Mouse (Mus musculus): ENCODE measurements at regions not wholly inside any gene's neighbourhood (a gene's known extent, or its start where the extent isn't known, plus 50 kb on each side); places are given as distances from the start of the nearest gene placed in this dataset.

- H3K27me3 ChIP-seq (ENCODE audit: control insufficient read depth, insufficient read depth, low read length), result no peaks in the 10 kb centered on the region
- H3K9ac ChIP-seq (ENCODE audit: low read length), result no peak overlapping the region
- 0 out of 2 replicates have a peak, but pooled peaks cover 3% of the 10 kb centered on the region for H3K9me3 ChIP-seq (replicated peaks; ENCODE audit: control insufficient read depth, low read length)
- WGBS, result 34% methylated on average over 4 of the region's 4 CpGs
- H3K36me3 ChIP-seq (ENCODE audit: control insufficient read depth, insufficient read depth, low read length), result no peaks in the 10 kb centered on the region
- no peak overlapping the region for H3K4me3 ChIP-seq (replicated peaks; ENCODE audit: low read length)
- H3K4me2 ChIP-seq (ENCODE audit: low read depth, low read length), result no peak overlapping the region
- no peak for ATAC-seq (ENCODE audit: insufficient read depth, low FRiP score)
- no peaks in the 10 kb centered on the region for H3K4me1 ChIP-seq (ENCODE audit: control insufficient read depth, insufficient read depth, low read length)
- H3K27ac ChIP-seq (ENCODE audit: low read length), result no peak overlapping the region
Measured at GRCm38 (mm10) chr5:64447847-64448246, 291.7 kb downstream of the Tbc1d1 start.

GRCm38 (mm10) chr5:64452668-64453334 is 296.7 kb downstream of the Tbc1d1 start:
- 27% methylated on average over 1 of the region's 1 CpGs for WGBS

GRCm38 (mm10) chr5:64459807-64460206 is 303.7 kb downstream of the Tbc1d1 start:
- Histone ChIP-seq H3K4me2 (ENCODE audit: low read depth, low read length) (no peak overlapping the region), H3K27me3 (ENCODE audit: control insufficient read depth, insufficient read depth, low read length) (no peaks in the 10 kb centered on the region), H3K9me3 (replicated peaks; ENCODE audit: control insufficient read depth, low read length) (no peaks in the 10 kb centered on the region), H3K9ac (ENCODE audit: low read length) (no peak overlapping the region), H3K36me3 (ENCODE audit: control insufficient read depth, insufficient read depth, low read length) (no peaks in the 10 kb centered on the region), H3K4me1 (ENCODE audit: control insufficient read depth, insufficient read depth, low read length) (no peaks in the 10 kb centered on the region), H3K27ac (ENCODE audit: low read length) (no peak overlapping the region), H3K4me3 (replicated peaks; ENCODE audit: low read length) (no peak overlapping the region)
- WGBS, result 75% methylated on average over 5 of the region's 5 CpGs
- no peak for ATAC-seq (ENCODE audit: insufficient read depth, low FRiP score)

More at GRCm38 (mm10) chr5:64452668-64453334, 296.7 kb downstream of the Tbc1d1 start:
- H3K4me2 ChIP-seq (ENCODE audit: low read depth, low read length), result no peak overlapping the region
- no peak overlapping the region for H3K27ac ChIP-seq (ENCODE audit: low read length)
- 0 out of 2 replicates have a peak, but pooled peaks have one; percentile 17 for ATAC-seq (ENCODE audit: insufficient read depth, low FRiP score)
- H3K4me1 ChIP-seq (ENCODE audit: control insufficient read depth, insufficient read depth, low read length), result no peaks in the 10 kb centered on the region
- no peak overlapping the region for H3K4me3 ChIP-seq (replicated peaks; ENCODE audit: low read length)
- 0 out of 2 replicates have a peak, but pooled peaks cover 3% of the 10 kb centered on the region for H3K9me3 ChIP-seq (replicated peaks; ENCODE audit: control insufficient read depth, low read length)
- no peaks in the 10 kb centered on the region for H3K36me3 ChIP-seq (ENCODE audit: control insufficient read depth, insufficient read depth, low read length)
- H3K27me3 ChIP-seq (ENCODE audit: control insufficient read depth, insufficient read depth, low read length), result no peaks in the 10 kb centered on the region
- H3K9ac ChIP-seq (ENCODE audit: low read length), result no peak overlapping the region

- no peak for ATAC-seq (ENCODE audit: insufficient read depth, low FRiP score)
- no peaks in the 10 kb centered on the region for H3K9me3 ChIP-seq (replicated peaks; ENCODE audit: control insufficient read depth, low read length)
- 91% methylated on average over 1 of the region's 1 CpGs for WGBS
- no peak overlapping the region for H3K27ac ChIP-seq (ENCODE audit: low read length)
- no peak overlapping the region for H3K9ac ChIP-seq (ENCODE audit: low read length)
- no peak overlapping the region for H3K4me2 ChIP-seq (ENCODE audit: low read depth, low read length)
- H3K4me1 ChIP-seq (ENCODE audit: control insufficient read depth, insufficient read depth, low read length), result no peaks in the 10 kb centered on the region
- no peaks in the 10 kb centered on the region for H3K36me3 ChIP-seq (ENCODE audit: control insufficient read depth, insufficient read depth, low read length)
- no peak overlapping the region for H3K4me3 ChIP-seq (replicated peaks; ENCODE audit: low read length)
- no peaks in the 10 kb centered on the region for H3K27me3 ChIP-seq (ENCODE audit: control insufficient read depth, insufficient read depth, low read length)
Measured at GRCm38 (mm10) chr5:64460891-64461290, 304.8 kb downstream of the Tbc1d1 start.

- 83% methylated on average over 4 of the region's 4 CpGs for WGBS
- no peak for ATAC-seq (ENCODE audit: insufficient read depth, low FRiP score)
- H3K4me1 ChIP-seq (ENCODE audit: control insufficient read depth, insufficient read depth, low read length), result no peaks in the 10 kb centered on the region
Measured at GRCm38 (mm10) chr5:64461592-64461991, 305.5 kb downstream of the Tbc1d1 start.

GRCm38 (mm10) chr5:64462411-64462810 is 306.3 kb downstream of the Tbc1d1 start:
- Histone ChIP-seq H3K4me1 (ENCODE audit: control insufficient read depth, insufficient read depth, low read length) (no peaks in the 10 kb centered on the region), H3K9me3 (replicated peaks; ENCODE audit: control insufficient read depth, low read length) (no peaks in the 10 kb centered on the region), H3K9ac (ENCODE audit: low read length) (no peak overlapping the region), H3K27me3 (ENCODE audit: control insufficient read depth, insufficient read depth, low read length) (no peaks in the 10 kb centered on the region), H3K27ac (ENCODE audit: low read length) (no peak overlapping the region), H3K4me3 (replicated peaks; ENCODE audit: low read length) (no peak overlapping the region), H3K36me3 (ENCODE audit: control insufficient read depth, insufficient read depth, low read length) (no peaks in the 10 kb centered on the region), H3K4me2 (ENCODE audit: low read depth, low read length) (no peak overlapping the region)
- ATAC-seq (ENCODE audit: insufficient read depth, low FRiP score), result no peak
- WGBS, result 63% methylated on average over 3 of the region's 3 CpGs

More at GRCm38 (mm10) chr5:64461592-64461991, 305.5 kb downstream of the Tbc1d1 start:
- Histone ChIP-seq H3K27me3 (ENCODE audit: control insufficient read depth, insufficient read depth, low read length) (no peaks in the 10 kb centered on the region), H3K4me3 (replicated peaks; ENCODE audit: low read length) (no peak overlapping the region), H3K9ac (ENCODE audit: low read length) (no peak overlapping the region), H3K27ac (ENCODE audit: low read length) (no peak overlapping the region), H3K4me2 (ENCODE audit: low read depth, low read length) (no peak overlapping the region), H3K9me3 (replicated peaks; ENCODE audit: control insufficient read depth, low read length) (no peaks in the 10 kb centered on the region), H3K36me3 (ENCODE audit: control insufficient read depth, insufficient read depth, low read length) (no peaks in the 10 kb centered on the region)

GRCm38 (mm10) chr5:64463570-64463969 is 307.5 kb downstream of the Tbc1d1 start:
- no peaks in the 10 kb centered on the region for H3K27me3 ChIP-seq (ENCODE audit: control insufficient read depth, insufficient read depth, low read length)
- H3K4me3 ChIP-seq (replicated peaks; ENCODE audit: low read length), result no peak overlapping the region
- H3K27ac ChIP-seq (ENCODE audit: low read length), result no peak overlapping the region
- no peak for ATAC-seq (ENCODE audit: insufficient read depth, low FRiP score)
- no peaks in the 10 kb centered on the region for H3K9me3 ChIP-seq (replicated peaks; ENCODE audit: control insufficient read depth, low read length)
- H3K9ac ChIP-seq (ENCODE audit: low read length), result no peak overlapping the region
- no peaks in the 10 kb centered on the region for H3K4me1 ChIP-seq (ENCODE audit: control insufficient read depth, insufficient read depth, low read length)
- no peaks in the 10 kb centered on the region for H3K36me3 ChIP-seq (ENCODE audit: control insufficient read depth, insufficient read depth, low read length)
- H3K4me2 ChIP-seq (ENCODE audit: low read depth, low read length), result no peak overlapping the region
- 76% methylated on average over 5 of the region's 5 CpGs for WGBS

- Histone ChIP-seq H3K27ac (ENCODE audit: low read length) (no peak overlapping the region), H3K4me2 (ENCODE audit: low read depth, low read length) (no peak overlapping the region), H3K4me3 (replicated peaks; ENCODE audit: low read length) (no peak overlapping the region), H3K36me3 (ENCODE audit: control insufficient read depth, insufficient read depth, low read length) (no peaks in the 10 kb centered on the region), H3K27me3 (ENCODE audit: control insufficient read depth, insufficient read depth, low read length) (no peaks in the 10 kb centered on the region), H3K9ac (ENCODE audit: low read length) (no peak overlapping the region), H3K9me3 (replicated peaks; ENCODE audit: control insufficient read depth, low read length) (no peaks in the 10 kb centered on the region), H3K4me1 (ENCODE audit: control insufficient read depth, insufficient read depth, low read length) (no peaks in the 10 kb centered on the region)
- ATAC-seq (ENCODE audit: insufficient read depth, low FRiP score), result 0 out of 2 replicates have a peak, but pooled peaks have one; percentile 29
- 79% methylated on average over 3 of the region's 3 CpGs for WGBS
Measured at GRCm38 (mm10) chr5:64466320-64466719, 310.2 kb downstream of the Tbc1d1 start.

- no peaks in the 10 kb centered on the region for H3K36me3 ChIP-seq (ENCODE audit: control insufficient read depth, insufficient read depth, low read length)
- H3K4me2 ChIP-seq (ENCODE audit: low read depth, low read length), result no peak overlapping the region
- H3K4me3 ChIP-seq (replicated peaks; ENCODE audit: low read length), result no peak overlapping the region
- no peak overlapping the region for H3K9ac ChIP-seq (ENCODE audit: low read length)
- whole genome bisulfite sequencing, result 81% methylated on average over 3 of the region's 3 CpGs
- no peaks in the 10 kb centered on the region for H3K4me1 ChIP-seq (ENCODE audit: control insufficient read depth, insufficient read depth, low read length)
- no peaks in the 10 kb centered on the region for H3K27me3 ChIP-seq (ENCODE audit: control insufficient read depth, insufficient read depth, low read length)
- no peaks in the 10 kb centered on the region for H3K9me3 ChIP-seq (replicated peaks; ENCODE audit: control insufficient read depth, low read length)
- ATAC-seq (ENCODE audit: insufficient read depth, low FRiP score), result no peak
- H3K27ac ChIP-seq (ENCODE audit: low read length), result no peak overlapping the region
Measured at GRCm38 (mm10) chr5:64467856-64468255, 311.8 kb downstream of the Tbc1d1 start.
